Mouse (Mus musculus): ENCODE results near the gene St6galnac3. TPM values are rescaled to one million over a fixed set of nuclear protein-coding genes. Genes with fewer than 3 reads are reported as not detected.

The St6galnac3 gene
- total and polyA plus RNA-seq, 2 experiments from 2014 or later = 6.9 to 11.9 TPM

GRCm38 (mm10) chr3:153255910-153256309 is 469.1 kb downstream of the St6galnac3 start:
- no peak overlapping the region for H3K4me3 ChIP-seq (ENCODE audit: low read depth, low read length)
- TF ChIP-seq CTCF (IDR thresholded peaks at IDR 0.05) = no peak
- WGBS = 84% methylated on average over 8 of the region's 8 CpGs
- no peaks in the 10 kb centered on the region for H3K36me3 ChIP-seq (ENCODE audit: insufficient read depth, low read length)
- no peak overlapping the region for H3K9ac ChIP-seq (replicated peaks; ENCODE audit: low read length, poor library complexity, severe bottlenecking)
- no peaks in the 10 kb centered on the region for H3K4me1 ChIP-seq (ENCODE audit: insufficient read depth, low read length)
- no peaks in the 10 kb centered on the region for H3K27me3 ChIP-seq (ENCODE audit: insufficient read depth, low read length)
- DNase-seq (ENCODE audit: low spot score) (no peak), ATAC-seq (ENCODE audit: low FRiP score) (no peak)
- no peak overlapping the region for H3K4me2 ChIP-seq (ENCODE audit: low read depth, low read length, poor library complexity, severe bottlenecking)
- no peaks in the 10 kb centered on the region for H3K9me3 ChIP-seq (ENCODE audit: low read length)
- no peak overlapping the region for H3K27ac ChIP-seq (ENCODE audit: low read depth, low read length)

GRCm38 (mm10) chr3:153251653-153252052 is 473.3 kb downstream of the St6galnac3 start:
- H3K9ac ChIP-seq (replicated peaks; ENCODE audit: low read length, poor library complexity, severe bottlenecking) = no peak overlapping the region
- H3K4me3 ChIP-seq (ENCODE audit: low read depth, low read length) = no peak overlapping the region
- no peaks in the 10 kb centered on the region for H3K4me1 ChIP-seq (ENCODE audit: insufficient read depth, low read length)
- H3K9me3 ChIP-seq (ENCODE audit: low read length) = no peaks in the 10 kb centered on the region
- DNase-seq (ENCODE audit: low spot score) = no peak
- H3K27me3 ChIP-seq (ENCODE audit: insufficient read depth, low read length) = no peaks in the 10 kb centered on the region
- WGBS = 84% methylated on average over 3 of the region's 3 CpGs
- no peaks in the 10 kb centered on the region for H3K36me3 ChIP-seq (ENCODE audit: insufficient read depth, low read length)
- no peak overlapping the region for H3K4me2 ChIP-seq (ENCODE audit: low read depth, low read length, poor library complexity, severe bottlenecking)
- no peak overlapping the region for H3K27ac ChIP-seq (ENCODE audit: low read depth, low read length)
- ATAC-seq (ENCODE audit: low FRiP score) = no peak
- TF ChIP-seq CTCF (IDR thresholded peaks at IDR 0.05) = no peak

DNA sequence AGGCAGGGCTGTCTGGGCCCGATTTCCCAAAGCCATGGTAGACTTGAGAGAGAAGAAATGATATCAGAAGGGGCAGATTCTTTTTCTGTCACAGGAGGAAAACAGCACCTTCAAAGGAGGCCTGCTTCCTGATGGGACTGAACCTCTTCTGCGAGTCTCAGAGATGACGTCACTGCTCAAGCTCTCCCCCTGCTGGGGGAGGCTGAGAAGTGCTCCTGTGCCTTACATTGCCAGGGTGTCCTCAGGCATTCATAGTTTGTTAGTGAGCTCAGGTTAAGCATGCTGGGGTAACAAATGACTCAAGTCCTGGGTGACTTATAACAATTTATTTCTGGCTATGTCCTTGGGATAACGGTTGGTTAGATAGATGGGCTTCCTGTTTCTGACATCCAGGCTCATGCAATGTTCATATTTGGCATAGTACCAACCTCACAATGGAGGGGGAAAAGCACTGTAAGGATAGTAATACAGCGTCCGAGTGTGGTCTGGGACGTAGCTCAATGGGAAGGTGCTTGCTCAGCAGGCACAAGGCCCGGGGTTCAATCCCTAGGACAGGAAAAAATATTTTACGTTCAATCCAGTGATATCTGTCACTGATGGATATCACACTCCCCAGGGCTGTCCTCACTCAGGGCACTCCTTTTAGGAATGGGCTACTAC is 474.2 kb downstream of the St6galnac3 start:
- no peaks in the 10 kb centered on the region for H3K9me3 ChIP-seq (ENCODE audit: low read length)
- H3K4me1 ChIP-seq (ENCODE audit: insufficient read depth, low read length) = no peaks in the 10 kb centered on the region
- WGBS = 60% methylated on average over 9 of the region's 9 CpGs
- no peak overlapping the region for H3K9ac ChIP-seq (replicated peaks; ENCODE audit: low read length, poor library complexity, severe bottlenecking)
- no peaks in the 10 kb centered on the region for H3K27me3 ChIP-seq (ENCODE audit: insufficient read depth, low read length)
- no peak overlapping the region for H3K4me3 ChIP-seq (ENCODE audit: low read depth, low read length)
- H3K36me3 ChIP-seq (ENCODE audit: insufficient read depth, low read length) = no peaks in the 10 kb centered on the region
- no peak overlapping the region for H3K27ac ChIP-seq (ENCODE audit: low read depth, low read length)
- ATAC-seq (ENCODE audit: low FRiP score) (no peak), DNase-seq (ENCODE audit: low spot score) (peak; percentile 67)
- peak; percentile 80 for TF ChIP-seq CTCF (IDR thresholded peaks at IDR 0.05)
- no peak overlapping the region for H3K4me2 ChIP-seq (ENCODE audit: low read depth, low read length, poor library complexity, severe bottlenecking)

DNA sequence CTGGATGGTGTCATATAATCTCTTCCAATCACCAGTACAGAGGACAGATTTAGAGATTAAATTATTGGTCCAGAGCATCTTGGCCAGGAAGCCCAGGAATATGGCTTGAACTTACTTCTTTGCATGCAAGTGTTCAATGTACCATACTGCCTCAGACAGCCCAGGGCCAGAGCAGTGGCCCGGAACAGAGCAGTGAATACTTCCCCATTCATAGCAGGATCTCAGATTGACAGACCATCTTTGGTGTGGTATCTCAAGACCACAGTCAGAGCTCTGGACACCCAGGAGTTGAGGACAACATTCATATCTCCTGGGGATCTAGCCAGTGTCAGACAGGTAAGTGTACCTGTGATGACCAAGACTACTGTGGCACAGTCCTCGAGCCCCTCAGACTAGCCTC is 476.1 kb downstream of the St6galnac3 start:
- TF ChIP-seq CTCF (IDR thresholded peaks at IDR 0.05) = no peak
- H3K4me2 ChIP-seq (ENCODE audit: low read depth, low read length, poor library complexity, severe bottlenecking) = no peak overlapping the region
- no peaks in the 10 kb centered on the region for H3K36me3 ChIP-seq (ENCODE audit: insufficient read depth, low read length)
- H3K27ac ChIP-seq (ENCODE audit: low read depth, low read length) = no peak overlapping the region; the same call in 1 of the 2 replicates
- no peak for DNase-seq (ENCODE audit: low spot score)
- H3K9me3 ChIP-seq (ENCODE audit: low read length) = no peaks in the 10 kb centered on the region
- H3K4me3 ChIP-seq (ENCODE audit: low read depth, low read length) = no peak overlapping the region
- H3K27me3 ChIP-seq (ENCODE audit: insufficient read depth, low read length) = no peaks in the 10 kb centered on the region
- WGBS = 90% methylated on average over 2 of the region's 2 CpGs
- no peak overlapping the region for H3K9ac ChIP-seq (replicated peaks; ENCODE audit: low read length, poor library complexity, severe bottlenecking)
- no peak for ATAC-seq (ENCODE audit: low FRiP score)
- no peaks in the 10 kb centered on the region for H3K4me1 ChIP-seq (ENCODE audit: insufficient read depth, low read length)

- WGBS = 41% methylated on average over 4 of the region's 4 CpGs
- peak; percentile 58 for TF ChIP-seq CTCF (IDR thresholded peaks at IDR 0.05)
- H3K9me3 ChIP-seq (ENCODE audit: low read length) = no peaks in the 10 kb centered on the region
- no peaks in the 10 kb centered on the region for H3K4me1 ChIP-seq (ENCODE audit: insufficient read depth, low read length)
- DNase-seq (ENCODE audit: low spot score) (no peak), ATAC-seq (ENCODE audit: low FRiP score) (no peak)
- no peaks in the 10 kb centered on the region for H3K27me3 ChIP-seq (ENCODE audit: insufficient read depth, low read length)
- no peak overlapping the region for H3K4me2 ChIP-seq (ENCODE audit: low read depth, low read length, poor library complexity, severe bottlenecking)
- H3K9ac ChIP-seq (replicated peaks; ENCODE audit: low read length, poor library complexity, severe bottlenecking) = no peak overlapping the region
- no peak overlapping the region for H3K4me3 ChIP-seq (ENCODE audit: low read depth, low read length)
- H3K27ac ChIP-seq (ENCODE audit: low read depth, low read length) = no peak overlapping the region
- H3K36me3 ChIP-seq (ENCODE audit: insufficient read depth, low read length) = no peaks in the 10 kb centered on the region
These were observed 476.9 kb downstream of the St6galnac3 start for GRCm38 (mm10) chr3:153248029-153248428.

GRCm38 (mm10) chr3:153242524-153242923 is 482.4 kb downstream of the St6galnac3 start:
- Histone ChIP-seq H3K9ac (replicated peaks; ENCODE audit: low read length, poor library complexity, severe bottlenecking) (no peak overlapping the region), H3K4me2 (ENCODE audit: low read depth, low read length, poor library complexity, severe bottlenecking) (no peak overlapping the region), H3K4me1 (ENCODE audit: insufficient read depth, low read length) (no peaks in the 10 kb centered on the region), H3K4me3 (ENCODE audit: low read depth, low read length) (no peak overlapping the region), H3K9me3 (ENCODE audit: low read length) (no peaks in the 10 kb centered on the region), H3K27ac (ENCODE audit: low read depth, low read length) (no peak overlapping the region), H3K27me3 (ENCODE audit: insufficient read depth, low read length) (no peaks in the 10 kb centered on the region), H3K36me3 (ENCODE audit: insufficient read depth, low read length) (no peaks in the 10 kb centered on the region)
- no peak for TF ChIP-seq CTCF (IDR thresholded peaks at IDR 0.05)
- no peak for ATAC-seq (ENCODE audit: low FRiP score)
- WGBS = 74% methylated on average over 5 of the region's 5 CpGs
- DNase-seq (ENCODE audit: low spot score) = no peak

Measured in midbrain, postnatal 0 days (tissue).